Mouse (Mus musculus): ENCODE measurements at regions not wholly inside any gene's neighbourhood (a gene's known extent, or its start where the extent isn't known, plus 50 kb on each side); places are given as distances from the start of the nearest gene placed in this dataset.

- intact Hi-C loops (cut with DNase I): loop anchor here (10.0 kb wide), 1 partner anchor 481 kb away; no protein-coding TSS in a partner anchor
Measured at GRCm38 (mm10) chr1:190526046-190526445, 355.5 kb upstream of the Prox1 start.

GRCm38 (mm10) chr1:190500106-190500505 is 329.6 kb upstream of the Prox1 start:
- intact Hi-C loops (cut with DNase I): no loop called here

DNA sequence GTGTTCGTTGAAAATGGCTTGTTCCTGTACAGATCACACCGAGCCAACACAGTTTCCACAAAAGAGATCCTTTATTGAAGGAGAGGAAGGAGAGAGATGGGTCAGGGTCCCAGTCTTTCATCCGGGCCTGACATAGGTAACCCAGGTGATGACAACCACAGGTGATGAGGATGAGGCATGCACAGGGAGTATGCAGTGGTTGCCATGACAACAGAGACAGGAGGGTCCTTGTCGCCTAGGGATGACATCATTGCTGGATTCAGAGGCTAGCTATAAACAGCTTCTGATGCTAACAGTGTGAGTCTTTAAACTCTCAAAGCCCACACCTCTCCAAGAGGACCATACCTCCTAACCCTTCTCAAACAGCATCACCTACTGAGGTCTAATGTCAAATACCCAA is 327.0 kb upstream of the Prox1 start:
- intact Hi-C loops (cut with DNase I): no loop called here

DNA sequence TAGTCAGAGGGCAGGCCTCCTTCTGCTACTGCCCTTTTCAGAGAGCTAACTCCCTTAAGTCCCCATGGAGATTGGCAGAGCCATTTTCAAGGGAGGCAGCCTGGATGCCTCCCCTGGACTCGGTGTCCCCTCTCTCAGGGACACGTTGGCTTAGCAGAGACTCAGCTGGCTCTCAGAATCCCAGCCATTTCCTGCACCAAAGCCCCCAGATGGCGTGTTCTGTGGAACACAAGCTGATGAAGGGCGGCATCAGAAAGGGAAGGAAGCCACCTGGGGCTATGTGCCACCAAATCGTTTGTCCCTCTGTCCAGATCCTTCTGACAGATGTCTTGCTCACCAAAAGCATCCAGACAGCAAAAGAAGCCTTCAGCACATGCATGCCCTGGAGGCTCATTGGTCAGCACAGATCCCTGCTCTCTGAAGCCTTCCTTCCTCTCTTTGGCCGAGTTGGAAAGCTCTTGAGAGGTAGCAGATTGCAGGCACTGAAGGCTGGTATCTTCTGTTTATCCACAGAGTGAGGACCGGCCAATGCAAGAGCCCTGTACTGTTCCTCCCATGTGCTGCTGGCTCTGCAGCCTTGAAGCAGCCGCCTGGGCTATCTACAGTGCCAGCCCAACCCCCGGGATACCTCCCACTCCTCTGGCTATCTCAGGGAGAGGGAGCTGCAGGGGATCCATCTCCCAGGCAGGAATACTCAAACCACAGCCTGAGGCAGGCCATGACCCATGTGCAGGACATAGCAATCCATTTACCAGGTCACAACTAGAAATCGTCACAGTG is 325.4 kb upstream of the Prox1 start:
- intact Hi-C loops (cut with DNase I): no loop called here

GRCm38 (mm10) chr1:190486551-190487104 is 316.1 kb upstream of the Prox1 start:
- intact Hi-C loops (cut with DNase I): no loop called here

DNA sequence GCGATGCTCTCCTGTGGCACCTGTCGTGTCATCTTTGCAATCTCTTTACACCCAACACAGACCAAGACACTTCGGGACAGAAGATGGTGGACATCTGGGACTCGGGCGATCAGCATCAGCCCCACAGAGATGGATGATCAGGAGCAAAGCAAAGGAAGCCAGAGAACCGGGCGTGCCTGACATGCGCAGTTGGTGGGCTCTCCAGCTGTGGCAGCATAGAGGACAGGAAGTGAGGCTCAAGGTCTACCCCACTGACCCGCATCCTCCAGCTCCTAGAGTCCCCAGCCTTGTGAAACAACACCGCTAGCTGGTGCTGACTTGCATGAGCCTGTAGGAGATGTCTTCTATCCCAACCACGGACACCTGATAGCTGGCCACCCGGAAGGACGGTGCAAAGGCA is 312.9 kb upstream of the Prox1 start:
- intact Hi-C loops (cut with DNase I): no loop called here

DNA sequence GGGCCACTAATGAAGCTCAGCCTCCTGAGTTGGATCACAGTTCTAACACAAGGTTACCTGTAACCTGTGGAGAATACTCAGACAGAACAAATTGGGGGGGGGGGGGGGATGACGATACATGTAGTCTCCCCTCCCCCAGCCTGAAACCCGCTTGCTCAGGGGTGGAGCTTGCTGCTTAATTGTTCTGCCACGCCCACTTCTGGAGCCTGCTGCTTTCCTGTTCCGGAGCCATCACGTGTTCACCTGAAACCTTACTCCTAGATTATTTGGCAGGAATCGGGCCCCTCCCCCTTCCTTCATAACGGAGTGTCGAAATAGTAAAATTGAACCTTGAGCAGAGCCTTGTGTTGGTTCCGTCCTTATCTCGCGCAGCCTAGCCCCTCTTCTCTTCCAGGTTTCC is 310.6 kb upstream of the Prox1 start:
- intact Hi-C loops (cut with DNase I): no loop called here

DNA sequence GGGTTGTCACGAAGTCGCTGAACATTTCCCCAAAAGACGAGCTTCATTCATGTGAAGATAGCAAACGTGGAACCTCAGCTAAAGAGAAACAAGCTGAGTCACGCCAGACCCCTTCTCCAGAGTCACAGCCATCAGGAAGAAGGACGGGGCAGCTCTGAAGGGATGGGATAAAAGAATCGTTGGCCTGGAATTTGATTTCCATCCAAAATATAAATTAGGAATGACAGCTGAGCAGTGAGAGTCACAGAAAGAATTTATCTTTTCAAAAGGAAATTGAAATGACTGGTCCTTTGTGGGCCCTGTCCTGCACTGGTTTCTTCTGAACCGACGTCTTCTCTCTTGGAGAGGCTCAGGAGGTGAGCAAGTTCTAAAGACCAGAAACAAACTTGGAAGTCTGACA is 310.1 kb upstream of the Prox1 start:
- intact Hi-C loops (cut with DNase I): no loop called here

GRCm38 (mm10) chr1:190472761-190473160 is 302.2 kb upstream of the Prox1 start:
- intact Hi-C loops (cut with DNase I): no loop called here

GRCm38 (mm10) chr1:190470336-190470735 is 299.8 kb upstream of the Prox1 start:
- intact Hi-C loops (cut with DNase I): no loop called here

GRCm38 (mm10) chr1:190457541-190458061 is 287.1 kb upstream of the Prox1 start:
- intact Hi-C loops (cut with DNase I): no loop called here

GRCm38 (mm10) chr1:190453549-190453948 is 283.0 kb upstream of the Prox1 start:
- intact Hi-C loops (cut with DNase I): no loop called here

DNA sequence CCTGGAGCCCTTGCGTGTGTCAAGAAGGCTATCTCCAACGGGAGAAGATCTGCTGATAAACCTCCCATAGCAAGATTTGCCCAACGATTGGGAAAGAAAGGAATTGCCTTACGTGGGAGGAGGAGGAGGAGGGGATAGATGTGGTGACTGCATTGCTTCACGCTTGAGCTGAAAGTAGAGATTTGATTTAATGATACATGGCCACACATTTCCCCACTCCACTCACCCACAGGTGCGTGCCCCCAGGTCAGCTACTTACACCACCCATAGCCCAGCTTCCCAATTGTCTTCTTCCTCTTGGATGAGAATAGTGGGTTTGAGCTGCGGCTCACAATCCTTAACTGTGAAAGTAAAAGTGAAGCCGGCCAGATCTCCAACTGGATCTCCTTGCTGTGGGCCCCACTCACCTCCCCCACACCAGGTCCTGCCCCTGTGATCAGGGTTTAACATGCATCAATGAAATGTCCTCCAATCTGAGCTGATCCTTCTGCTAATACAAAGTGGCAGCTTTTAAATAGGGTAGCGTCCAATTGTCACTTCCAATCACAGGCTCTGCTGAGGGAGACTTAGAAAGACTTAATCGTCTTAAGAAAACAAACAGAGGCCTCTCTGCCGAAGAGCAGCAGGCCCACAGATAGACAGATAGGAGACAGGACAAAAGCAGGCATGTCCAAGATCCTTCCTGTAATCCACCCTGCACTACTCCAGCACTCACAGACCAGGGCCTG is 281.8 kb upstream of the Prox1 start:
- intact Hi-C loops (cut with DNase I): no loop called here

DNA sequence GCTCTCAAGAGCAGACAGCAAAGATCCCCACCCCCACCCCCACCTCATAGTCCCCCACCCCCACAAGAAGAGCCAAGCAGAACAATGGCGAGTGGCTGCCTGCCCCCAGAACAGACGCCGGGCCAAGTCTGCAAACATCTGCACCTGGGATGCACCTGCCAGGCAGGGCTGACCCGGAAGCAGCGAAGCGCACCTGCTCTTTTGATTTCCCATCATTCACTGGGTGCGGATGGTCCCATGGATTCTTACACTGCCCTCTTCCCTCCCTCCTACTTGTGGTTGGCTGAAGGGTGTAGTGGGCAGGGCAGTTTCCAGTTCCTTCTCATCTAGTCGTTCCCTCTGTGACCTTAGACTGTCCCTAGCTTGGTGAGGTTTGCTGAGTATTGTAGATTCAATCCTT is 277.7 kb upstream of the Prox1 start:
- intact Hi-C loops (cut with DNase I): no loop called here

GRCm38 (mm10) chr1:190447253-190447652 is 276.7 kb upstream of the Prox1 start:
- intact Hi-C loops (cut with DNase I): no loop called here

GRCm38 (mm10) chr1:190446676-190447075 is 276.2 kb upstream of the Prox1 start:
- intact Hi-C loops (cut with DNase I): no loop called here

DNA sequence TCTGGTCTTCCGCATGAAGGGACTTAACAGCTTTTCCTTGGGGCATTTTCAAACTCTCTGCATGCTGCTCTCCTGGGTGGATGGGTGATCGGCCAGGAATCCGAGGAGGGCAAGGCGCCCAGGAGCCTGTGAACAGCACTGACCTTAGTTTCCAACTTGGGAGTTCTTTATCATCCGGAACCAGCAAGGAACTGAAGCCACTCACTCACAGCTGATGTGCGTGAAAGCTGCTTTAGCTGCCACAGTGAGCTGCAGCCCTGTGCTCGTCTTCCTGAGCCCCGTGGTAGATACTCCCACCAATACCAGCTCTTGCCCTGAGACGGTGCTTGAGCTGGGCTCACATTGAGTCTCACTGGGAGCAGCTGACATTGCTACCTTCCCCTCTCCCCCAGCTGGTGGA is 273.9 kb upstream of the Prox1 start:
- intact Hi-C loops (cut with DNase I): no loop called here

DNA sequence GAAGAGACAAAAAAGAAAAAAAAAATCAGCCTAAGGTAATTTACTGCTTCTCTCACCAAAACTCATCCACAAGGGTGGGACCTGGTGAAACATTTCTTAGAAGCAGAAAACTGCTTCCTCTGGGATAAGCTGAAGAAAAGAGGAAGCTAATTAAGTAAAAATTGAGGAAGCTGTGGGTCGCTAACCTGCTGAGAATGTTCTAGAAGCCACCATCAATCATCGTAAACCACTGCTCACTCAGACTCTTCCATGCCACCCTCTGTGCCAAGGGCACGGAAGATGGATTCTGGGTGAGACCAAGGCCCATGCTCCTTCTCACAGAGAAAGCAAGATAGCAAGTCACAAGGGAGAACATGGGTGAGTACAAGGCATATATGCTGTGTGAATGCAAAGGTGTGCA is 272.7 kb upstream of the Prox1 start:
- intact Hi-C loops (cut with DNase I): no loop called here

DNA sequence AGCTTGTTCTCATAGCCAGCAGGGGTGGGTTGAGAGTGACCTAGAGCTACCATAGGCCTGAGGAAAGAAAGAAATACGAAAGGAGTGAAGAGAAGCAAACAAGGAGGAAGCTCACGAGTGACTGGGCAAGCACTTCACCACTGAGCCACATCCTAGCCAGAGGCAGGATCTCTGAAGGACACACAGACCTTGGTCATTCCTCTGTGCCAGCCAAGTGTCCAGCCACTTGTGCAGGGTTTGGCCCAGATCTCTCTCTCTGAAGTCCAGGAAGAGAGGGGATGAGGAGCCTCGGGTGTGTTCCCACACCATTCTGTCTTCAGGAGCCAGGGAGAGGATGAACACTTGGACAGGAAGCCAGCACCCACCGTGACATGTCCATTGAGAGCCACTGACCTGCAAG is 271.7 kb upstream of the Prox1 start:
- intact Hi-C loops (cut with DNase I): no loop called here

- intact Hi-C loops (cut with DNase I): loop anchor here (5.0 to 10.0 kb wide), 2 partner anchors 266 to 394 kb away; partner anchors contain the start of gene Prox1
Measured at GRCm38 (mm10) chr1:190438789-190439188, 268.3 kb upstream of the Prox1 start.

DNA sequence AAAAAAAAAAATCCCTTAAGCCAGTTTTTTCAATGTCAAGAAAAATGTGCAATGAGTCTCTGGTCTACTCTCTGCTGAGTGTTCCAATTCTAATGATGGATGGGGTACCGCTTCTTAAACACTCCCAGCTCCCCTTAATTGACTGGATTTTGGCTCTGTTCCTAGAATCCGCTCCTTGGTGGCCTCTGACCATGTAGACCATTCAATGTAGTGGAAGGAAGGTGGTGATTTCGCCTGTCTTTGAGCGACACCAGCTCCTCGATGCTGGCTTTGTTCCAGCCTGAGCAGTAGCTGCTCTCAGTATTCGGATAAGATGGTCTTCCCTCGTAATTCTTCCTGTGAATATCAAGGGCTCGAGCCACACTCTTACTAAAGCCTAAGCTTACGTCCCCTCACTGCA is 252.4 kb upstream of the Prox1 start:
- intact Hi-C loops (cut with DNase I): no loop called here

DNA sequence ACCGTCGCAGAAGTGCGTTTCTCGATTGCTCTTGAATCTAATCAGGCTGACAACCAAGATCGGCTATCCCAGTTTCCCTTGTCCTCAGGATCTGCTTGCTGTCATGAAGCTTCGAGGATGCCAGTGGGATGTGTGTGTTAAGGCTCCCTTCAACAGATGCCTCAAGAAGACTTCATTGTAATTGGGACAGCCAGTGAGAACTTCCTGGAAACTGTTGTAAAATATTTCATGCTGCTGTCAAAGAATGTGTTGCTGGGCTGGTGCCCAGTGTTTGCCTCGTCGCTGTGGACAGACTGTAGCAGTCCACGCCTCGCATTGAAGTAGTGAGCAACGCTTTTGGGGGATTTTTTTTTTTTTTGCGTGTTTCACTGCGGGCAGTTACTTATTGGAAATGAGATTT is 249.2 kb upstream of the Prox1 start:
- intact Hi-C loops (cut with DNase I): no loop called here

Data from adrenal gland (tissue).